Mouse (Mus musculus): ENCODE results near the gene Brinp1. TPM values are rescaled to one million over a fixed set of nuclear protein-coding genes. Genes with fewer than 3 reads are reported as not detected.

The Brinp1 gene
- total RNA-seq (2015): not detected in 2 replicates
- not detected in 2 replicates for total RNA-seq (2017)

DNA sequence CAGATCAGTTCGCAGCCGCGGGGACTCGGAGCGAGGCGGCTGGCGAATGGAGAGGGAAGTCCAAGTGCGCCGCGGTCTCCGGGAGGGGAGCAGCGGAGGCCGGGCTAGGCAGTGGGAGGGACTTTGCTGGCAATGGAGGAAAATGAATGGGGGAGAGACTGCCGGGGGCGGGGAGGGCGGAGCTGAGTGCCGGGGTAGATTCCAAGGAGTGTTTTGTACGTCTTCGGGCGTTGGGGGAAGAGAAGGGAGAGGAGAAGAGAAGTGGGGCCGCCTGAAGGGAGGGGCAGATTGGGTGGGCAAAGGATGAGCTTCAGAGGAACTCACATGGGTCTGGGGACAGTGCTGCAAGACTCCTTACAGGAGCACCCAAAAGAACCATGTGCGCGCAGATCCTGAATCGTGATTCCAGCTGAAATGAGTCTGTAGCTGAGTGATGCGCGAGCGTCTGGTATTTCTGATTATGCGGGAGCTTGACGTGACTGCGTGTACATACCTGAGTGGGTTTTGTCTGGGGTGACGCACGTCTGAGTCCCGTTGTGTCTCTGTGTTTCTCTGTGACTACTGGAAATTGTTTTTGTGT is at the start of gene Brinp1:
Brinp1 (minus strand) TSS at position 76 of the 580 bp plus-strand sequence.
- ATAC-seq (replicated peaks; ENCODE audit: poor library complexity): no peak

GRCm38 (mm10) chr4:68957265-68957664 is 3.1 kb upstream of the Brinp1 start:
- no peak for ATAC-seq (replicated peaks; ENCODE audit: poor library complexity)

- 0 out of 2 replicates have a peak, but pooled peaks have one; percentile 29 for ATAC-seq (replicated peaks; ENCODE audit: poor library complexity)
These were observed 1.4 kb upstream of the Brinp1 start for GRCm38 (mm10) chr4:68955621-68956020.

- ATAC-seq (replicated peaks; ENCODE audit: poor library complexity): no peak
These were observed 403 bp downstream of the Brinp1 start for GRCm38 (mm10) chr4:68953667-68954321.

DNA sequence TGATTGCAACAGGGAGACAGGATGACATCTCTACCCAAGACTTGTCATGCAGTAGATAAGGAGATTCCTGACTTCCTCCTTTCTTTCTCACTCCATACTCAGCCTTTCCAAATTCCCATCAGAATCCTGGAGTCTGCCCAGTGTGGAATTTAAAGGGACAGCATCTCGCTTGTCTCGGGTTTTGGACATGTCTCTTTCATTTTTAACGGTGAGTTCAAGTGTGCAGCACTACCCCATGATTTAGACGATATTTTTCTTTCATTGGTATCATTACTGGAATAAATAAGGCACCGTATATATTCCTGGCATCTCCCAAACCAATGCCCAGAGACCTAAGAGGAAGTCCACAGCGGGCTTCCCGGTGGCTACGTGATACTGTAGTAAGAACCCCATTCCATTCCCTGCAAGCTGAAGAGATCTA is 1.1 kb downstream of the Brinp1 start:
- no peak for ATAC-seq (replicated peaks; ENCODE audit: poor library complexity)

DNA sequence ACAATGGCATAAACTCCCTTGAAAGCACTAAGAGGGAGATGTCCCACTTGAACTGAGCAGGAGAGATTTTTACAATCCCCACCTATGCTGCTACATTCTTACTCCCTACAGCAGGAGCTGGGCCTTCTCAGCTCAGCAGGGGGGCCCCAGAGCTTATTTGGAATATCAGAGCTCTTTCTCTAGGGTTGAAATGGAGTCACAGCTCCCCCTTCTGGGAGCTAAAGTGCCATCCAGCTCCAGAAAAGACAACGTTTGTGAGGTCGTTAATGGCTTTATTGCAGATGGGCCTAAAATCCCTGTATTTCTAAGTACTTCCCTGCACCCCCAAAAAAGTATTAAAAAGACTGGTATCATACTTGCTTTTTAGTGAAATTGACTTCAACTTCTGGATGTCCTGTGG is 3.6 kb downstream of the Brinp1 start:
- ATAC-seq (replicated peaks; ENCODE audit: poor library complexity): no peak

DNA sequence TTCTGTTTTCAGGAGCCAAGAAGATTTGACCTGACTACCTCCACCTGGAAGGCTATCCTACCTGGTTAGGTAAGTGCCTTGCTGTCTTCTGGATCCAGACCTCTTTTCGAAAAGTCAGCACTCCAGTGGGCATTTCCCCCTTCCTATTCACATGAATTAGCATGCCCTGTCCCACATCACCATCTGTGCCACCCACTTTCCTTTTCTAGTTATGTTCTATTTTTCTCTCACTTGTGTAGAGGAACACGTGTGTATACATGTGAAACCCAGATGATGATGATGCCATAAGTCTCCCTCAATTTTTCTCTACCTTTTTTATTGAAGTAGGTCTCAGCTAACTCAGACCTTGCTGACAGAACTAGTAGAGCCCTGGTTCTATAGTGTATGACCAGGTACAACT is 11.3 kb downstream of the Brinp1 start:
- no peak for ATAC-seq (replicated peaks; ENCODE audit: poor library complexity)

GRCm38 (mm10) chr4:68930022-68930421 is 24.2 kb downstream of the Brinp1 start:
- no peak for ATAC-seq (replicated peaks; ENCODE audit: poor library complexity)

GRCm38 (mm10) chr4:68926091-68926490 is 28.1 kb downstream of the Brinp1 start:
- ATAC-seq (replicated peaks; ENCODE audit: poor library complexity): no peak

DNA sequence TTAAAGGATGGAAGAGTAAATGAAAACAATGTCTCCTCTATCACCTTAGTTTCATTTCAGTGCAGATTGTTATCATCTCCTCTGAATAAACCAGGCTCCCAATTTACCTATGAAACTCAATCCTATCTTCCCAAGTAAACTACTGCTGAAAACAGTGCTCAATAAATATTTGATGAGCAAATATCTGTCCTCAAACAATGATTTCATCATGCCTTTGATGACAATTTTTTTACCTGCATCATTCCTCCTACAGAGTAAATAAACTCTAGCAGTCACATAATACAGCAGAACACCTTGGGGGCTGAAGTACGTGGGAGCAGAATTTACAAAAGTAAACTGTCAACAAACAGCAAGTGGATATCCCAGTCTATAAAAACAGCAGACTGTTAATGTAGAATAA is 31.3 kb downstream of the Brinp1 start:
- no peak for ATAC-seq (replicated peaks; ENCODE audit: poor library complexity)

GRCm38 (mm10) chr4:68922504-68922903 is 31.7 kb downstream of the Brinp1 start:
- no peak for ATAC-seq (replicated peaks; ENCODE audit: poor library complexity)

DNA sequence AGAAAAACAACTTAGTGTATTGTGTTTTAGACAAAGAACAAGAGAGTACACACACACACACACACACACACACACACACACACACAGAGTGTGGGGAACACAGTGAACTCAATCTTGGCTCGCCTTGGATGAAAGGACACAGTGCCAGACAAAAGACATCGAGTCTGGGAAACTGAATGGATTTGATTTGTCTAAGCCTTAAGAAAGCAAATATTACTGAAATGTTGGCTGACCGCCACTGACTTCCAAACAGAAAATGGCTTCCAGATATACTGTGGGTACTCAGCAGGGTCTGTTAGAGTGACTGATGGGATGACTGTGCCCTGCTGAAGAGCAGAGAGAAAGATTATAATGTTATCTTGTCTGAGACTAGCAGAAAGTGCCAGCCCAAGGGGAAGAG is 34.1 kb downstream of the Brinp1 start:
- no peak for ATAC-seq (replicated peaks; ENCODE audit: poor library complexity)

- no peak for ATAC-seq (replicated peaks; ENCODE audit: poor library complexity)
These were observed 43.3 kb downstream of the Brinp1 start for GRCm38 (mm10) chr4:68910942-68911341.

DNA sequence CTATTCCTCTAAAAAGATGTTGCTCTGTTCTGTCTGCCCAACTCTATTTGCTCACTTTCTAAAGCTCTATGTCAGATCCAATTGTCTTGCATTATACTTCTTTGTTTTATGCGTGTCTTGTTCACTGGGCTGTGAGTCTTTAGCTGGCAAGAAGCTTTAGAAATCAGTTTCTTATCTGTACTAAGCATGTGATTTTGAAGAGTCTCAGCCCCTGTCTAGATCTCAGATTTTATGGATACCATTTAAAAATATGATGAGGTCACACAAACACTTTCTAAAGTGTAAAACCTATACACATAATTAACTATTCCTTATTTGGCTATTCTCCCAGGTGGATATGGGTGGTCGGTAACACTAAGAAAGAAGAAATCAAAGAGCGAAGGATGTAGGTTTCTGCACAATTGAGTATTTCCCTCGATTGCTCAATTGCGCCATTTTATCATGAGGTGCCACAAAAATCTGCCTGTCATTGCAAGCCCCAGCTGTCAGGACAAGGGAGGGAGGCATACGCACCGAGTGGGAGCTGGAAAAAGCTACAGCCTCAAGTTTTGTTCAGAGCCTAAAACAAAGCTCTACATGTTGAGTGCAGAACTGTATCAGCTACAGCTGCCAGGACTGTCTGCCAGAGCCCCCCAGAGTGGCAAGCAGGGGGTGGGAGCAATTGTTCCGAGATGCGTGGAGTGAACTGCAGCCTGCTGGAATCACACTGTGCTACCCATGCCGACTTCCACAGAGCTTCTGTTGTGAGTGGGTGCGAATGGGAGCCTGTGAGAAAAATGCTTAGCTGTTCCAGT is 47.6 kb downstream of the Brinp1 start:
- no peak for ATAC-seq (replicated peaks; ENCODE audit: poor library complexity)

DNA sequence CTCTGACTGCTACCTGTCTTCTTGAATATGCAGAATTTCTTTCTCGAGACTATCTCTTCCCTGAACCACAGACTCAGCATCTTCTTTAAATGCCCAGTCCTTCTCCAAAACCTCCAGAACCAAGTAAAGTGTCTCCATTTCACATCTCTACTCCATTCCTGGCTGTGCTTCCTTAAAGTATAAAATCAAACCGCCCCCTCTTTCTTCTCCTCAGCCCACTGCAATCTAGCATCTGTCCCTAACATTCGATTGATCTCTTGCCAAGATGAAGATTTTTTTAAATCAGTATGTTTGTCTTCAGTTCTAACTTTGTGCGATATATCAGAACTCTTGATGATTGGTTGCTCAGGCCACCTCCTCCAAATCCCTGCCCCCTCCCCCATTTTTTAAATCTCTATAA is 63.7 kb downstream of the Brinp1 start:
- no peak for ATAC-seq (replicated peaks; ENCODE audit: poor library complexity)

DNA sequence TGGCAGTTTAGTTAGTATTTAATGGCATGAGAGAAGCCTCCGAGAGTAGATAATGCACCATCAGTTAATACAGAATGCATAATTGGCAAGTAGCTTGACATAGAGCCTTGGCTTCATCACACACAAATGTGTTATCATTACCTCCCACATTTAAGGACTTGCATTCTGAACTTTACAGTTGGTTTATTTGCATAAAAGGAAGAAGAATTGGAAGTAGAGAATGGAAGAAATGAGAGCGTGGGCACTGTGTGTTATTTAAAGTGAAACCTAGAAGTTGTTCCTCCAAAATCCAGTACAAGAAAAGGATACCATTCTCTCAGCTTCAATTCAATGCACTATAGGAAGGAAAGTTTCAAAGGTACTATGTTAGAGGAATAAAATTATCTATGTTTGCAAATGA is 67.9 kb downstream of the Brinp1 start:
- no peak for ATAC-seq (replicated peaks; ENCODE audit: poor library complexity)

- no peak for ATAC-seq (replicated peaks; ENCODE audit: poor library complexity)
These were observed 82.2 kb downstream of the Brinp1 start for GRCm38 (mm10) chr4:68872028-68872427.

DNA sequence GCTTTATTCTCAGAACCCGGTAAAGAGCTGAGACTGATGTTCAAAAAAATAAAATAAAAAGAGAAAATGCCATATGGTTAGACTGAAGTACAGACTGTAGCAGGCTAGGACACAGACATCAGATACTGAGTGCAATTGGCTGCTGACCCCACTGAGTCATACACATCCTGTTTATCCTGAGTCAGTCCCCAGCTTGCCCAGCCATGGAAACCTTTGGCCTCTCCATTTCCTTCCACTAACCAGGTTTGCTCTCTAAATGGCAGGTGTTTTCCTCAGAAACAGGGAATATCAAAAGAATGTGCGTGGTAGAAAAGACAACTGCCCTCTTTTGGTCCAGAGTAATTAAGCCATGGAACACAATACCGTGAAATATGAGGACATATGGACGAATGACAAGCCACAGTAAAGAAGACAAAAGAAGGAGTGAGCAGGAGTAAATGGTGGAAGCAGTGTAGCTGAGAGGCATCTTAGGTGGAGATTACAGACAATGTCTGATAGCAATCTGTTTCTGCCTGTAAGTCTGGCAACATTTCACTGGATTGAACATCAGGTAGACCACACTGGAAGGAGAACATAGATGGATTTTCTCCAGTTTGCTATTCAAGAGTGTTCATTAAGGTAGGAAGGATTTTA is 88.9 kb downstream of the Brinp1 start:
- no peak for ATAC-seq (replicated peaks; ENCODE audit: poor library complexity)

DNA sequence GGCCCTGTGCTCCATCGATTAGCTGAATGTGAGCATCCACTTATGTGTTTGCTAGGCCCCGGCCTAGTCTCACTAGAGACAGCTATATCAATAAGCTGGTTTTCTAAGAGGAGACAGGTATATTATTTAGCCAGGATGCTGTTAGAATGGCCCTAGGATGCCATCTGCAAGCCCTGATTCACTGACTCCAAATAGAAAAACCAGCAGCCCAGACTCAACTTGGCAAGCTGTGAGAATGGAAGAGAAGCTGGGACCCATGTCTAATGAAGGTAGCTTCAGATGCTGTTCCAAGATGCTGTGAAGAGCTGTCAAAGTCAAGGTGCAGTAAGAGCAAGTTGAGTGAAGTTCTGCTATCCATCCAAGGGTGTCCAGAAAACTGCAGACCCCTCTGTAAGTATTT is 89.5 kb downstream of the Brinp1 start:
- ATAC-seq (replicated peaks; ENCODE audit: poor library complexity): no peak

GRCm38 (mm10) chr4:68856868-68857267 is 97.3 kb downstream of the Brinp1 start:
- ATAC-seq (replicated peaks; ENCODE audit: poor library complexity): no peak

DNA sequence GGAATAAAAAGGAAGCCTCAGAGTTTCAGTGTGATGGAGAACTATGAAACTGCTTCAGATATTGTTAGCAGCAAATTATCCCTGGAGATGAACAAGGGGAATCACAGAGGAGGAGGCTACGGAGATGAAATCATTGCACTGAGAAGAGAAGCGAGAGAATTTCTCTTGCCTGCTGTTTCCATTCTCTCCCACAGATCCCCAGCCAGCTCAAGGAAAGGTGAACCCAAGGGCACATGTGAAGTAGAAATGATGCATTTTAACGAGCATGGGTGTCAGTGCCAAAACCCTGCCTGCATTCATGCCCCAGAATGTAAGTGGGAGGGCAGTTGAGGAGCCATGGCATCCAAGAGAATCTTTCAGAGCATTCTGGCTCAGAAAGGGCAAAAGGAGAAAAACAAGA is 104.5 kb downstream of the Brinp1 start:
- ATAC-seq (replicated peaks; ENCODE audit: poor library complexity): no peak

GRCm38 (mm10) chr4:68846976-68847375 is 107.2 kb downstream of the Brinp1 start:
- no peak for ATAC-seq (replicated peaks; ENCODE audit: poor library complexity)
